Comparison of ENCODE assay signal across 8 mouse cellular contexts in the genomic region with DNA sequence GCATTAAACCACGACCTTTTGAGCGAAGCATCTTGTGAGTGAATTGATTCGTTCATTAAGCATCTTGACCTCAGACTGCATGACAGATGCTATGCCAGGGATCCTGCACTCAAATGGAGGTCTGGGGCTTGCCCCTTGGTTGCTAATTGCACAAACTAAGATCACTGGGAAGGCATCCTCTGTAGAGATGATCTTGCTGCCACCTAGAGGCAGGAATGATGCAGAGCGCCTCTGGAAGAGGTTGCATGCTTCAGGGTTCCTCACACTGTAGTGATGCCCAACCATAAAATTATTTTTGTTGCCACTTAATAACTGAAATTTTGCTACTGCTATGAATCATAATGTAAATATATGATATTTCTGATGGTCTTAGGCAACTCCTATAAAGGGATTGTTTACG. TPM values are rescaled to one million over a fixed set of nuclear protein-coding genes. Genes with fewer than 3 reads are reported as not detected.
DNase-seq lines count a peak whose midpoint lies in the region; ATAC-seq and TF ChIP-seq lines count a peak whose summit lies in the region.

No protein-coding gene starts in this region.

- H3K27me3 ChIP-seq in midbrain, embryonic 15.5 days (replicated peaks): peaks cover 4% of the 10 kb centered on the region; the same call in 1 of the 2 replicates

- no peak overlapping the region for H3K9ac ChIP-seq in midbrain, embryonic 15.5 days

- no peak overlapping the region for H3K27ac ChIP-seq in left cerebral cortex, adult 2 months
- no peak overlapping the region for H3K27ac ChIP-seq in midbrain, embryonic 15.5 days

- H3K9me3 ChIP-seq in midbrain, embryonic 15.5 days: no peaks in the 10 kb centered on the region

- H3K4me1 ChIP-seq in midbrain, embryonic 15.5 days: peaks cover 14% of the 10 kb centered on the region

- H3K36me3 ChIP-seq in midbrain, embryonic 15.5 days (replicated peaks): no peaks in the 10 kb centered on the region

- 46% methylated on average over 5 of the region's 5 CpGs for WGBS in midbrain, embryonic 15.5 days

- intact Hi-C loops in heart, postnatal 10 days (cut with DNase I): loop anchor here (2.0 to 5.0 kb wide), 2 partner anchors 205 to 346 kb away; no protein-coding TSS in a partner anchor
- intact Hi-C loops in gastrocnemius, postnatal 14 days (cut with DNase I; ENCODE audit: low total_unique reads): loop anchor here (2.0 kb wide), 2 partner anchors 57 to 203 kb away; no protein-coding TSS in a partner anchor
- intact Hi-C loops in left cerebral cortex, adult 2 months (cut with DNase I): no loop called here

- no peak overlapping the region for H3K4me2 ChIP-seq in midbrain, embryonic 15.5 days

- DNase-seq in heart, postnatal 10 days: peak; percentile 60 to 78
- no peak for DNase-seq in heart, adult 11 months
- peak; percentile 67 for DNase-seq in ES-CJ7 (ENCODE audit: low read depth, low spot score)
- DNase-seq in cerebellum, adult 9-11 months: peak; percentile 44
- DNase-seq in gastrocnemius, postnatal 14 days: peak; percentile 37
- peak; percentile 47 to 60 for DNase-seq in left cerebral cortex, adult 2 months (ENCODE audit: extremely low spot score in 1 of 2, low spot score in 2 of 2)

- TF ChIP-seq CTCF in left cerebral cortex, adult 2 months (IDR thresholded peaks at IDR 0.05): peak; percentile 80

- H3K4me3 ChIP-seq in left cerebral cortex, adult 2 months: no peak overlapping the region
- no peak overlapping the region for H3K4me3 ChIP-seq in midbrain, embryonic 15.5 days

- ATAC-seq in midbrain, embryonic 15.5 days (replicated peaks): peak; percentile 69
- ATAC-seq in erythroblast, adult 5-6 weeks (replicated peaks; ENCODE audit: low FRiP score, poor library complexity, severe bottlenecking): no peak

RNA-seq across cellular contexts. Expression of a gene that starts 37.3 kb away (rescaled TPM):
- 10 to 100 TPM; 14.3 to 21.5 TPM for total RNA-seq in heart, postnatal 10 days (2021)
- 10 to 100 TPM in 1 of 2 experiments, 1 to 10 TPM in 1; 2.8 to 11.2 TPM for total RNA-seq in gastrocnemius, postnatal 14 days (2021)
- total RNA-seq in left cerebral cortex, adult 2 months (2021): 1 to 10 TPM; 4.2 to 5.6 TPM
- polyA plus RNA-seq in midbrain, embryonic 15.5 days (2015; fragmentation: Nextera tagmentation; extraction: Ambion mirVana): 3.3 and 3.4 TPM in 2 replicates
- not detected in 2 replicates for total RNA-seq in erythroblast, adult 5-6 weeks (2015; ENCODE audit: low replicate concordance)
- not detected in 2 replicates for total RNA-seq in erythroblast, adult 5-6 weeks (2017; ENCODE audit: low replicate concordance)
